Mouse (Mus musculus): ENCODE data around the gene Rpl29. TPM values are rescaled to one million over a fixed set of nuclear protein-coding genes. Genes with fewer than 3 reads are reported as not detected.

Rpl29 gene
- polyA plus RNA-seq, 1 experiment from 2014 or later, result 931 TPM

GRCm38 (mm10) chr9:106452351-106452750, 23.1 kb downstream of the Rpl29 start:
- Histone ChIP-seq H3K4me3 (ENCODE audit: low read length) (no peak overlapping the region), H3K36me3 (ENCODE audit: control insufficient read depth, insufficient read depth, low read length) (no peaks in the 10 kb centered on the region), H3K9me3 (ENCODE audit: control insufficient read depth, low read length) (no peaks in the 10 kb centered on the region), H3K9ac (ENCODE audit: low read depth, low read length) (no peak overlapping the region), H3K27me3 (replicated peaks; ENCODE audit: control insufficient read depth, insufficient read depth, low read length) (no peaks in the 10 kb centered on the region), H3K4me1 (ENCODE audit: control insufficient read depth, insufficient read depth, low read length) (peaks cover 70% of the 10 kb centered on the region), H3K4me2 (ENCODE audit: low read depth, low read length) (no peak overlapping the region), H3K27ac (ENCODE audit: low read length) (0 out of 2 replicates have a peak overlapping the region, but pooled peaks have one; percentile 7)
- WGBS, result 40% methylated on average over 6 of the region's 6 CpGs
- no peak for ATAC-seq

- Histone ChIP-seq H3K27ac (ENCODE audit: low read length) (0 out of 2 replicates have a peak overlapping the region, but pooled peaks have one; percentile 7), H3K4me3 (ENCODE audit: low read length) (peak overlapping the region; percentile 71)
- WGBS, result 10% methylated on average over 7 of the region's 7 CpGs
Observed at GRCm38 (mm10) chr9:106452821-106453220, 23.6 kb downstream of the Rpl29 start.

GRCm38 (mm10) chr9:106453271-106454070, 24.2 kb downstream of the Rpl29 start, which contains the start of gene Pcbp4:
Gene Pcbp4 (plus strand): TSS chr9:106453291.
- H3K27me3 ChIP-seq (replicated peaks; ENCODE audit: control insufficient read depth, insufficient read depth, low read length), result no peaks in the 10 kb centered on the region
- H3K36me3 ChIP-seq (ENCODE audit: control insufficient read depth, insufficient read depth, low read length), result no peaks in the 10 kb centered on the region
- peak within 1 kb of the TSS; percentile 85 for H3K27ac ChIP-seq (ENCODE audit: low read length)
- H3K9ac ChIP-seq (ENCODE audit: low read depth, low read length), result peak within 1 kb of the TSS; percentile 83
- ATAC-seq, result peak; percentile 75
- no peaks in the 10 kb centered on the region for H3K9me3 ChIP-seq (ENCODE audit: control insufficient read depth, low read length)
- peak within 1 kb of the TSS; percentile 97 for H3K4me2 ChIP-seq (ENCODE audit: low read depth, low read length)
- peak within 1 kb of the TSS; percentile 71 for H3K4me3 ChIP-seq (ENCODE audit: low read length)
- H3K4me1 ChIP-seq (ENCODE audit: control insufficient read depth, insufficient read depth, low read length), result peaks cover 64% of the 10 kb centered on the region
- 0% methylated on average over 41 of the region's 74 CpGs for WGBS

More at GRCm38 (mm10) chr9:106452821-106453220, 23.6 kb downstream of the Rpl29 start:
- H3K4me2 ChIP-seq (ENCODE audit: low read depth, low read length), result peak overlapping the region; percentile 97
- no peaks in the 10 kb centered on the region for H3K9me3 ChIP-seq (ENCODE audit: control insufficient read depth, low read length)
- no peak for ATAC-seq
- H3K36me3 ChIP-seq (ENCODE audit: control insufficient read depth, insufficient read depth, low read length), result no peaks in the 10 kb centered on the region
- H3K9ac ChIP-seq (ENCODE audit: low read depth, low read length), result peak overlapping the region; percentile 83; the same call in 1 of the 2 replicates
- H3K27me3 ChIP-seq (replicated peaks; ENCODE audit: control insufficient read depth, insufficient read depth, low read length), result no peaks in the 10 kb centered on the region
- peaks cover 70% of the 10 kb centered on the region for H3K4me1 ChIP-seq (ENCODE audit: control insufficient read depth, insufficient read depth, low read length)

- Histone ChIP-seq H3K36me3 (ENCODE audit: control insufficient read depth, insufficient read depth, low read length) (no peaks in the 10 kb centered on the region), H3K9ac (ENCODE audit: low read depth, low read length) (peak overlapping the region; percentile 81), H3K27ac (ENCODE audit: low read length) (peak overlapping the region; percentile 63), H3K4me1 (ENCODE audit: control insufficient read depth, insufficient read depth, low read length) (peaks cover 58% of the 10 kb centered on the region), H3K9me3 (ENCODE audit: control insufficient read depth, low read length) (no peaks in the 10 kb centered on the region), H3K4me3 (ENCODE audit: low read length) (peak overlapping the region; percentile 71), H3K27me3 (replicated peaks; ENCODE audit: control insufficient read depth, insufficient read depth, low read length) (no peaks in the 10 kb centered on the region), H3K4me2 (ENCODE audit: low read depth, low read length) (peak overlapping the region; percentile 97)
- ATAC-seq, result peak; percentile 23
- 4% methylated on average over 19 of the region's 20 CpGs for WGBS
Observed at GRCm38 (mm10) chr9:106454071-106454761, 25.0 kb downstream of the Rpl29 start.

- no peaks in the 10 kb centered on the region for H3K27me3 ChIP-seq (replicated peaks; ENCODE audit: control insufficient read depth, insufficient read depth, low read length)
- H3K27ac ChIP-seq (ENCODE audit: low read length), result peak overlapping the region; percentile 55; the same call in 1 of the 2 replicates
- H3K9me3 ChIP-seq (ENCODE audit: control insufficient read depth, low read length), result no peaks in the 10 kb centered on the region
- H3K36me3 ChIP-seq (ENCODE audit: control insufficient read depth, insufficient read depth, low read length), result no peaks in the 10 kb centered on the region
- H3K4me3 ChIP-seq (ENCODE audit: low read length), result peak overlapping the region; percentile 71
- no peak for ATAC-seq
- H3K4me2 ChIP-seq (ENCODE audit: low read depth, low read length), result peak overlapping the region; percentile 97
- H3K4me1 ChIP-seq (ENCODE audit: control insufficient read depth, insufficient read depth, low read length), result peaks cover 53% of the 10 kb centered on the region
- peak overlapping the region; percentile 81 for H3K9ac ChIP-seq (ENCODE audit: low read depth, low read length)
- WGBS, result 9% methylated on average over 17 of the region's 17 CpGs
Observed at GRCm38 (mm10) chr9:106454888-106455681, 25.8 kb downstream of the Rpl29 start.

GRCm38 (mm10) chr9:106456325-106457162, 27.3 kb downstream of the Rpl29 start:
- peak overlapping the region; percentile 32 for H3K9ac ChIP-seq (ENCODE audit: low read depth, low read length)
- WGBS, result 47% methylated on average over 15 of the region's 15 CpGs
- peak overlapping the region; percentile 1 for H3K4me2 ChIP-seq (ENCODE audit: low read depth, low read length)
- H3K27ac ChIP-seq (ENCODE audit: low read length), result peak overlapping the region; percentile 26; the same call in 1 of the 2 replicates
- no peak overlapping the region for H3K4me3 ChIP-seq (ENCODE audit: low read length)
- no peaks in the 10 kb centered on the region for H3K27me3 ChIP-seq (replicated peaks; ENCODE audit: control insufficient read depth, insufficient read depth, low read length)
- no peak for ATAC-seq
- no peaks in the 10 kb centered on the region for H3K36me3 ChIP-seq (ENCODE audit: control insufficient read depth, insufficient read depth, low read length)
- no peaks in the 10 kb centered on the region for H3K9me3 ChIP-seq (ENCODE audit: control insufficient read depth, low read length)
- H3K4me1 ChIP-seq (ENCODE audit: control insufficient read depth, insufficient read depth, low read length), result peaks cover 41% of the 10 kb centered on the region

GRCm38 (mm10) chr9:106457163-106457559, 27.9 kb downstream of the Rpl29 start:
- ATAC-seq, result no peak
- Histone ChIP-seq H3K27me3 (replicated peaks; ENCODE audit: control insufficient read depth, insufficient read depth, low read length) (no peaks in the 10 kb centered on the region), H3K4me1 (ENCODE audit: control insufficient read depth, insufficient read depth, low read length) (peaks cover 41% of the 10 kb centered on the region), H3K9me3 (ENCODE audit: control insufficient read depth, low read length) (no peaks in the 10 kb centered on the region), H3K36me3 (ENCODE audit: control insufficient read depth, insufficient read depth, low read length) (no peaks in the 10 kb centered on the region), H3K27ac (ENCODE audit: low read length) (peak overlapping the region; percentile 26; the same call in 1 of the 2 replicates), H3K4me3 (ENCODE audit: low read length) (no peak overlapping the region), H3K4me2 (ENCODE audit: low read depth, low read length) (0 out of 2 replicates have a peak overlapping the region, but pooled peaks have one; percentile 1), H3K9ac (ENCODE audit: low read depth, low read length) (peak overlapping the region; percentile 32; the same call in 1 of the 2 replicates)
- 59% methylated on average over 9 of the region's 9 CpGs for WGBS

GRCm38 (mm10) chr9:106457920-106458319, 28.7 kb downstream of the Rpl29 start:
- WGBS, result 70% methylated on average over 5 of the region's 5 CpGs
- Histone ChIP-seq H3K36me3 (ENCODE audit: control insufficient read depth, insufficient read depth, low read length) (no peaks in the 10 kb centered on the region), H3K4me3 (ENCODE audit: low read length) (no peak overlapping the region), H3K4me1 (ENCODE audit: control insufficient read depth, insufficient read depth, low read length) (peaks cover 37% of the 10 kb centered on the region), H3K27ac (ENCODE audit: low read length) (no peak overlapping the region), H3K4me2 (ENCODE audit: low read depth, low read length) (no peak overlapping the region), H3K27me3 (replicated peaks; ENCODE audit: control insufficient read depth, insufficient read depth, low read length) (no peaks in the 10 kb centered on the region), H3K9me3 (ENCODE audit: control insufficient read depth, low read length) (no peaks in the 10 kb centered on the region), H3K9ac (ENCODE audit: low read depth, low read length) (no peak overlapping the region)
- no peak for ATAC-seq
